Mouse (Mus musculus) heart, embryonic 10.5 days (tissue): ENCODE measurements at regions not wholly inside any gene's neighbourhood (a gene's known extent, or its start where the extent isn't known, plus 50 kb on each side); places are given as distances from the start of the nearest gene placed in this dataset.
A peak's percentile ranks its signal among the peaks of the same experiment; 100 is the strongest.

Source experiments
- DNase-seq: peaks from one replicate; pipeline ENCODE4 v3.0.0-alpha.2; 2017; ENCODE audit warnings: low spot score
- H3K27ac ChIP-seq: fragments of 300-500 bp; sonication (generic); 2 replicates; pipeline ENCODE4 v1.5.1; 2016; ENCODE audit warnings: mild to moderate bottlenecking
- H3K27me3 ChIP-seq: fragments of 300-500 bp; sonication (generic); 2 replicates; pipeline ENCODE4 v1.6.1; 2016; ENCODE audit warnings: mild to moderate bottlenecking; ENCODE audit not compliant: poor library complexity, insufficient read depth, severe bottlenecking
- H3K36me3 ChIP-seq: fragments of 300-500 bp; sonication (generic); 2 replicates; pipeline ENCODE4 v1.6.1; 2016; ENCODE audit warnings: mild to moderate bottlenecking, moderate library complexity
- H3K4me1 ChIP-seq: fragments of 300-500 bp; sonication (generic); 2 replicates; pipeline ENCODE4 v1.6.1; 2016; ENCODE audit warnings: mild to moderate bottlenecking
- H3K4me3 ChIP-seq: fragments of 300-500 bp; sonication (generic); 2 replicates; pipeline ENCODE4 v1.5.1; 2016; ENCODE audit warnings: mild to moderate bottlenecking, moderate library complexity
- H3K9me3 ChIP-seq: fragments of 300-500 bp; sonication (generic); 2 replicates; pipeline ENCODE4 v1.6.1; 2016; ENCODE audit warnings: mild to moderate bottlenecking, moderate library complexity
- WGBS: fragments of 180-500 bp; shearing (Covaris S2); methylation state at CpG from one replicate; pipeline ENCODE4 v1.1.7; 2016; 5-methylcytosine and 5-hydroxymethylcytosine counted together

- Histone ChIP-seq H3K27ac (0 out of 2 replicates have a peak overlapping the region, but pooled peaks have one; percentile 93), H3K36me3 (no peaks in the 10 kb centered on the region), H3K27me3 (peaks cover 4% of the 10 kb centered on the region; the same call in 1 of the 2 replicates), H3K4me1 (peaks cover 22% of the 10 kb centered on the region), H3K4me3 (peak overlapping the region; percentile 88), H3K9me3 (no peaks in the 10 kb centered on the region)
- peak; percentile 70 for DNase-seq
- 3% methylated on average over 16 of the region's 16 CpGs for WGBS
Measured at GRCm38 (mm10) chr13:107887366-107888230, 156.6 kb upstream of the Smim15 start.

- WGBS, result 85% methylated on average over 3 of the region's 3 CpGs
- no peak overlapping the region for H3K4me3 ChIP-seq
Measured at GRCm38 (mm10) chr13:107884836-107885235, 159.4 kb upstream of the Smim15 start.

GRCm38 (mm10) chr13:107882337-107882736 is 161.9 kb upstream of the Smim15 start:
- Histone ChIP-seq H3K36me3 (peaks cover 2% of the 10 kb centered on the region; the same call in 1 of the 2 replicates), H3K27me3 (no peaks in the 10 kb centered on the region), H3K4me1 (peaks cover 14% of the 10 kb centered on the region), H3K4me3 (no peak overlapping the region), H3K27ac (no peak overlapping the region), H3K9me3 (no peaks in the 10 kb centered on the region)
- 86% methylated on average over 5 of the region's 5 CpGs for WGBS
- DNase-seq, result peak; percentile 2

More at GRCm38 (mm10) chr13:107884836-107885235, 159.4 kb upstream of the Smim15 start:
- no peaks in the 10 kb centered on the region for H3K27me3 ChIP-seq
- peaks cover 2% of the 10 kb centered on the region; the same call in 1 of the 2 replicates for H3K36me3 ChIP-seq
- peaks cover 13% of the 10 kb centered on the region for H3K4me1 ChIP-seq
- DNase-seq, result peak; percentile 56
- H3K9me3 ChIP-seq, result no peaks in the 10 kb centered on the region
- H3K27ac ChIP-seq, result no peak overlapping the region

- no peak for DNase-seq
- 96% methylated on average over 2 of the region's 2 CpGs for WGBS
- H3K4me1 ChIP-seq, result peaks cover 8% of the 10 kb centered on the region
- no peak overlapping the region for H3K27ac ChIP-seq
- H3K27me3 ChIP-seq, result no peaks in the 10 kb centered on the region
- H3K9me3 ChIP-seq, result no peaks in the 10 kb centered on the region
- H3K36me3 ChIP-seq, result peaks cover 2% of the 10 kb centered on the region; the same call in 1 of the 2 replicates
- H3K4me3 ChIP-seq, result no peak overlapping the region
Measured at GRCm38 (mm10) chr13:107880551-107880950, 163.7 kb upstream of the Smim15 start.

GRCm38 (mm10) chr13:107879535-107879934 is 164.7 kb upstream of the Smim15 start:
- Histone ChIP-seq H3K36me3 (peaks cover 2% of the 10 kb centered on the region; the same call in 1 of the 2 replicates), H3K4me3 (no peak overlapping the region), H3K27ac (no peak overlapping the region), H3K4me1 (peaks cover 8% of the 10 kb centered on the region), H3K27me3 (no peaks in the 10 kb centered on the region), H3K9me3 (no peaks in the 10 kb centered on the region)
- 60% methylated on average over 8 of the region's 8 CpGs for WGBS
- no peak for DNase-seq

GRCm38 (mm10) chr13:107878980-107879379 is 165.3 kb upstream of the Smim15 start:
- no peak for DNase-seq
- no peaks in the 10 kb centered on the region for H3K27me3 ChIP-seq
- H3K4me3 ChIP-seq, result no peak overlapping the region
- peaks cover 2% of the 10 kb centered on the region; the same call in 1 of the 2 replicates for H3K36me3 ChIP-seq
- H3K27ac ChIP-seq, result no peak overlapping the region
- H3K4me1 ChIP-seq, result peaks cover 8% of the 10 kb centered on the region
- H3K9me3 ChIP-seq, result no peaks in the 10 kb centered on the region
- 93% methylated on average over 3 of the region's 3 CpGs for WGBS

GRCm38 (mm10) chr13:107873244-107873667 is 171.0 kb upstream of the Smim15 start:
- Histone ChIP-seq H3K27ac (no peak overlapping the region), H3K36me3 (no peaks in the 10 kb centered on the region), H3K4me3 (no peak overlapping the region), H3K4me1 (peaks cover 14% of the 10 kb centered on the region), H3K27me3 (no peaks in the 10 kb centered on the region), H3K9me3 (no peaks in the 10 kb centered on the region)
- no peak for DNase-seq
- WGBS, result 59% methylated on average over 2 of the region's 2 CpGs

GRCm38 (mm10) chr13:107872574-107872973 is 171.7 kb upstream of the Smim15 start:
- Histone ChIP-seq H3K4me1 (peaks cover 14% of the 10 kb centered on the region), H3K27ac (no peak overlapping the region), H3K36me3 (no peaks in the 10 kb centered on the region), H3K4me3 (no peak overlapping the region), H3K27me3 (no peaks in the 10 kb centered on the region), H3K9me3 (no peaks in the 10 kb centered on the region)
- DNase-seq, result no peak
- 80% methylated on average over 8 of the region's 8 CpGs for WGBS

- WGBS, result 57% methylated on average over 10 of the region's 10 CpGs
- no peak for DNase-seq
Measured at GRCm38 (mm10) chr13:107872137-107872536, 172.1 kb upstream of the Smim15 start.

GRCm38 (mm10) chr13:107868906-107869305 is 175.3 kb upstream of the Smim15 start:
- 86% methylated on average over 7 of the region's 7 CpGs for WGBS
- no peak for DNase-seq
- H3K4me1 ChIP-seq, result peaks cover 32% of the 10 kb centered on the region
- H3K27me3 ChIP-seq, result no peaks in the 10 kb centered on the region
- H3K36me3 ChIP-seq, result no peaks in the 10 kb centered on the region
- H3K27ac ChIP-seq, result no peak overlapping the region
- H3K9me3 ChIP-seq, result no peaks in the 10 kb centered on the region
- H3K4me3 ChIP-seq, result no peak overlapping the region

More at GRCm38 (mm10) chr13:107872137-107872536, 172.1 kb upstream of the Smim15 start:
- Histone ChIP-seq H3K27ac (no peak overlapping the region), H3K9me3 (no peaks in the 10 kb centered on the region), H3K27me3 (no peaks in the 10 kb centered on the region), H3K4me1 (peaks cover 14% of the 10 kb centered on the region), H3K4me3 (no peak overlapping the region), H3K36me3 (no peaks in the 10 kb centered on the region)

GRCm38 (mm10) chr13:107866825-107867224 is 177.4 kb upstream of the Smim15 start:
- Histone ChIP-seq H3K4me1 (peaks cover 39% of the 10 kb centered on the region), H3K27ac (no peak overlapping the region), H3K9me3 (no peaks in the 10 kb centered on the region), H3K36me3 (no peaks in the 10 kb centered on the region), H3K27me3 (no peaks in the 10 kb centered on the region), H3K4me3 (no peak overlapping the region)
- WGBS, result 83% methylated on average over 4 of the region's 4 CpGs
- no peak for DNase-seq

- Histone ChIP-seq H3K4me3 (no peak overlapping the region), H3K27ac (no peak overlapping the region), H3K9me3 (no peaks in the 10 kb centered on the region), H3K27me3 (no peaks in the 10 kb centered on the region), H3K36me3 (no peaks in the 10 kb centered on the region), H3K4me1 (peaks cover 48% of the 10 kb centered on the region)
- WGBS, result 61% methylated on average over 11 of the region's 11 CpGs
- no peak for DNase-seq
Measured at GRCm38 (mm10) chr13:107862793-107863654, 181.2 kb upstream of the Smim15 start.
